Mouse (Mus musculus): Measurements from ENCODE around the gene Stim2.

The Stim2 gene

GRCm38 (mm10) chr5:53998146-53998742, at the start of gene Stim2:
Gene Stim2, plus strand, starts transcription at chr5:53998499.
- DNase-seq (ENCODE audit: low spot score), result peak; percentile 94

- DNase-seq (ENCODE audit: low spot score), result no peak
Observed at GRCm38 (mm10) chr5:53948606-53949266, 49.6 kb upstream of the Stim2 start.

GRCm38 (mm10) chr5:53950189-53950588, 48.1 kb upstream of the Stim2 start:
- DNase-seq (ENCODE audit: low spot score), result no peak

GRCm38 (mm10) chr5:53953216-53953615, 45.1 kb upstream of the Stim2 start:
- DNase-seq (ENCODE audit: low spot score), result no peak

GRCm38 (mm10) chr5:53953797-53954196, 44.5 kb upstream of the Stim2 start:
- no peak for DNase-seq (ENCODE audit: low spot score)

GRCm38 (mm10) chr5:53955966-53956365, 42.3 kb upstream of the Stim2 start:
- no peak for DNase-seq (ENCODE audit: low spot score)

- no peak for DNase-seq (ENCODE audit: low spot score)
Observed at GRCm38 (mm10) chr5:53956396-53957314, 41.6 kb upstream of the Stim2 start.

GRCm38 (mm10) chr5:53957348-53957747, 41.0 kb upstream of the Stim2 start:
- no peak for DNase-seq (ENCODE audit: low spot score)

GRCm38 (mm10) chr5:53961229-53961628, 37.1 kb upstream of the Stim2 start:
- no peak for DNase-seq (ENCODE audit: low spot score)

- no peak for DNase-seq (ENCODE audit: low spot score)
Observed at GRCm38 (mm10) chr5:53961830-53962515, 36.3 kb upstream of the Stim2 start.

GRCm38 (mm10) chr5:53965656-53966055, 32.6 kb upstream of the Stim2 start:
- DNase-seq (ENCODE audit: low spot score), result no peak

GRCm38 (mm10) chr5:53967560-53967959, 30.7 kb upstream of the Stim2 start:
- no peak for DNase-seq (ENCODE audit: low spot score)

- no peak for DNase-seq (ENCODE audit: low spot score)
Observed at GRCm38 (mm10) chr5:53970178-53970577, 28.1 kb upstream of the Stim2 start.

GRCm38 (mm10) chr5:53971201-53971600, 27.1 kb upstream of the Stim2 start:
- no peak for DNase-seq (ENCODE audit: low spot score)

GRCm38 (mm10) chr5:53972905-53973304, 25.4 kb upstream of the Stim2 start:
- DNase-seq (ENCODE audit: low spot score), result no peak

GRCm38 (mm10) chr5:53976497-53976896, 21.8 kb upstream of the Stim2 start:
- DNase-seq (ENCODE audit: low spot score), result no peak

GRCm38 (mm10) chr5:53977060-53977459, 21.2 kb upstream of the Stim2 start:
- DNase-seq (ENCODE audit: low spot score), result no peak

- no peak for DNase-seq (ENCODE audit: low spot score)
Observed at GRCm38 (mm10) chr5:53983358-53983757, 14.9 kb upstream of the Stim2 start.

- DNase-seq (ENCODE audit: low spot score), result no peak
Observed at GRCm38 (mm10) chr5:53985632-53986031, 12.7 kb upstream of the Stim2 start.

GRCm38 (mm10) chr5:53987496-53987895, 10.8 kb upstream of the Stim2 start:
- DNase-seq (ENCODE audit: low spot score), result no peak

- DNase-seq (ENCODE audit: low spot score), result no peak
Observed at GRCm38 (mm10) chr5:53988053-53988452, 10.2 kb upstream of the Stim2 start.

- no peak for DNase-seq (ENCODE audit: low spot score)
Observed at GRCm38 (mm10) chr5:53992616-53993015, 5.7 kb upstream of the Stim2 start.
